Mouse (Mus musculus): Measurements from ENCODE around the gene Gli3.

The Gli3 gene

GRCm38 (mm10) chr13:15462830-15463491, at the start of gene Gli3:
Gene Gli3, plus strand, starts transcription at chr13:15463235.
- DNase-seq (ENCODE audit: low read depth, low spot score) = no peak

DNA sequence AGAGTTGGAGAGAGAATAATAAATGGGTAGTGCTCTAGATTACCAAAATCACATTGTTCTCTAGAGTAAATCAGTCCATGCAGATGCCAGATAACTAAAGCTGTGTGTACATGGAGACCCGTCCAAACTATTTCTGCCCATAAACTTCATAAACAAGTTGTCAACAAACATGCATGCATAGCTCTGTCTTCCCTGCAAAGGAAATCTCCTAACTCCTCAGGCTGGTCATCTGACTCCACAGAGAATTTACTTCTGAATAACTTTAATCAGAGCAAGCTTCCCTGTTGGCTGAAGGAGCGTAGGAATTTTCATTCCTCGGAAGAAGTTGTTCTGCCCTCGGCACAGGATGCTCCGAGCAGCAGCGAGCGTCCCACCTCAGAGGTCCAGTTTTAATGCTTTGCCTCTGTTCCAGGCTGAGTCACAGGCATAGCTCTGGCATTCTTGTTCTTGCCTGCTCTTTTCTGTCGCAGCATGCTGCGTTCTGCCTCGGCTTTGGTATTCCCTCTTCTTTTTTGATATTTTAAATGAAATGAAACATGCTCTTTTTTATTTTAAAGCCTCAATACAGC, 41.8 kb upstream of the Gli3 start:
- no peak for DNase-seq (ENCODE audit: low read depth, low spot score)

GRCm38 (mm10) chr13:15442002-15442401, 21.0 kb upstream of the Gli3 start:
- no peak for DNase-seq (ENCODE audit: low read depth, low spot score)

DNA sequence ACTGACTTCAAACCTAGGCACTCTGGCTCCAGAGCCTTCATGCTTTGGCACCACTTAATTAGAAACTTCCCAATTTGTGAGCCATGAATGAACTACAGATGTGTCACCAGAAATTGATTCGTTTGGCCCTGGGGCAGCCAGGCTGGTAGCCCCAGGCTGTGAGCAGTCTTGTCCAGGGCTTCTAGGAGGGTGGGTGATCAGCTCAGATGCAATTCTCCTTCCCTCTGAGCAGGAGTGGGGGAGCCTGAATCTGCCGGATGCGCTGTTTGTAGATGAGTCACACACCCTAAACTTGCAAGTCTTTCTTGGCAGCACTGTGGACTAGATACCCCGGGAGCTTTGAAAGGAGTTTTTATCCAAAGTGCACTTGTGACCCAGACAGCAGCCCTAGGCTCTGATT, 18.7 kb upstream of the Gli3 start:
- no peak for DNase-seq (ENCODE audit: low read depth, low spot score)

- DNase-seq (ENCODE audit: low read depth, low spot score) = no peak
Measured at GRCm38 (mm10) chr13:15445591-15445990, 17.4 kb upstream of the Gli3 start.

DNA sequence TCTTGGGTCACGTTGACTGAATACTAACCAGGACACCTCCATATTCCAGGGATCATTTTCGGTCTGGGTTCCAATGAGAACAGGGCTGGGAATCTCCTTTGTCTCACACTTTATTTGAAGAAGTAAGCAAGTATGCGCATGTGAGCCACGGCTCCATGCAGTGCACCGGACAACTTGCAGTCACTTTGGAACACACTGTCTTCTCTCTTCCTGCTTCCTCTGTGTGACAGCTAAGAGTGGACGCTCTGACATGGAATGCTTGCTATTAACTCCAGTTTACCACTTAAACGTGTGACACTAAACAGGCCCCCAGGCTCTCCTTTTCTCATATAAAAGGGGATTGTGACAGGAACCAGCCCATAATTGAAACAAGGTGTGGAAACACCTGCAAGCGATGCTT, 17.0 kb upstream of the Gli3 start:
- no peak for DNase-seq (ENCODE audit: low read depth, low spot score)

DNA sequence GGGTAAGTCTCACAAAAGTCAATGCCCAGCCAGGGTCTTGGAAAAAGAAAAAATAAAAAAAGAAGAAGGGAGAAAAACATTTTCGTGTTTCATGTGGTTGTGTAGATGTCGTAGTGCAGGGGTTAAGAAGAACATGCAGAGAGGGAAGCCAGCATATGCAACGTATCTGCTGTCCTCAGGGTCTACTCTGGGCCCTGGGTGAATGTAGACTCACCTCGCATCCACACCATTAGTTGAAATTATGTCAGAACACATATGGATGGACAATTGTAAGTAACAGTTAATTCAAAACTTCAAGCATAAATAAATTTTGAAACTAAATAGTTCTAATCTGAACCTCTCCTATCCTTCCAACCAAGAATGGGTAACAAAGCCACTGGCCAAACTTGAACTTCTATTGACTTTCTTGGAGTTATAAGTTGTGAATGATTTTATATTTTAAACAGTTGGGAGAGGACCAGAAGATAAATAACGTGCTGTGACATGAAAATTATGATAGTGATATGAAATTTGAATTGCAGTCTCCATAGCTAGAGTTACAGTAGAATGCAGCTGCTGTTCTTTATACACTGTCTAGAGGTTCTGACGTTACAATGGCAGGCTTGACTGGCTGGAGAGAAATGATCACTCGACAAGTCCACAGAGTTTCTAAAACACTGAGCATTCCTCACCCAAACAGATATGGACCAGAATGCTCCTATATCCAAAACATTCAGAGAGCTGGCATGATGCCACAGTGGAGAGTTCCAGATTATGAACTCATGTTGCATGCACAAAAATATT, 16.1 kb upstream of the Gli3 start:
- DNase-seq (ENCODE audit: low read depth, low spot score) = no peak

DNA sequence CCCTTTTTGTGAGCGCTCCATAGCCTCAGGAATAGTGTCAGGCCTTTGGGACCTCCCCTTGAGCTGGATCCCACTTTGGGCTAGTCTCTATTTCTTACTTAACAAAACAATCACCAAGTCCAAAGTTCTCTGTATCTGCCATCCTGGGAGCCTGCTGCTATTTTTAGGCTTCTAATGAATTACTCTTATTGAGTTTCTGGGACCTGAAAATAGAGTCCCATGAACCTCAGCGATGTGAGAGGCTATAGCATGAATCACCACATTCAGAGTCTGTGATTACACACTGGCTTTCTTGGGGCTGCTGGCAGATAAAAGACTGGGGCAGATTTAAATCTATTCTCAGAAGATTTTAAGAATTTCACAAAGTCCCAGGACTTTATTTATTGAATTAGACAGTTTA, 12.1 kb upstream of the Gli3 start:
- DNase-seq (ENCODE audit: low read depth, low spot score) = no peak

- DNase-seq (ENCODE audit: low read depth, low spot score) = no peak
Measured at GRCm38 (mm10) chr13:15457841-15458240, 5.2 kb upstream of the Gli3 start.

GRCm38 (mm10) chr13:15461926-15462325, 1.1 kb upstream of the Gli3 start:
- DNase-seq (ENCODE audit: low read depth, low spot score) = no peak

GRCm38 (mm10) chr13:15463492-15464080, 551 bp downstream of the Gli3 start:
- DNase-seq (ENCODE audit: low read depth, low spot score) = no peak

DNA sequence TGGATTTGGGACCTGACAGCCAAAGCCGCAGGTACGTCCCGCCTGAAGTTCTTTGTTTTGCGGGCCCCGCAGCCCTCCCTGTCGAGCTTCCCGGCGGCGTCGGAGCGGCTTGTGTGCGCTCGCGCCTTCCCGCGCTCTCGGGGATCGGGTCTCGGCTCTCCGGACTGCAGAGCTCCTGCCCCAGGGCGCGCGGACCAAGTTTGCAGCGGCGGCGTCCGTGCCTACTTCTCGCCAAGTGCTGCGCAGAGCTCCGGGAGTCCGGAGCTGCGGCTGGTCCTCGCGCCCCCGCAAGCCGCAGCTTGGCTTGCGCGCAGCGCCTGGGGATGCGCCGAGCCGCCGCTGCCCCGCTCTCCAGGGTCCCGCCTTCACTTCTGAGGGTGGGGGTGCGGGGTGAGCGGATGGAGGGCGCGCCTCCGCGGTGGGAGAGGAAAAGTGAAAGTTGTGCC, 1.1 kb downstream of the Gli3 start:
- no peak for DNase-seq (ENCODE audit: low read depth, low spot score)

- DNase-seq (ENCODE audit: low read depth, low spot score) = no peak
Measured at GRCm38 (mm10) chr13:15464741-15465250, 1.8 kb downstream of the Gli3 start.

DNA sequence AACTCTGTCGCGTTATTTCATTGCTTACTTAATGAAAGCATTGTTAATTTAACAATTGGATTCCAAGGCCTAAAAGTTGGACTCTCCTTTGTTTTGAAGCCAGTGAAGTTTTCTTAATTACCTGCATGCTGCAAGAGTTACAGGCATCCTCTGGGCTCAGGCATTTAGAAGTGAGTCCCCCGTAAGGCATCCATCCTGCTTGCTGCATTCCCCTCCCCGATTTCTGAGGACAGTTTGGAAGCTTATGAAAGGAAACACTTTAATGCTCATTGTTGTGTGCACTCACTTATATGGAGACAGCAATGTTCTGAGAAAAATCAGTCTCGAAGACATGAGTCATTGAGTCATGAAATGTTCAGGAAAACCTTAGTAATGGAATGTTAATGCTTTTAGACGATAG, 3.5 kb downstream of the Gli3 start:
- DNase-seq (ENCODE audit: low read depth, low spot score) = no peak

- DNase-seq (ENCODE audit: low read depth, low spot score) = no peak
Measured at GRCm38 (mm10) chr13:15467409-15467808, 4.4 kb downstream of the Gli3 start.

DNA sequence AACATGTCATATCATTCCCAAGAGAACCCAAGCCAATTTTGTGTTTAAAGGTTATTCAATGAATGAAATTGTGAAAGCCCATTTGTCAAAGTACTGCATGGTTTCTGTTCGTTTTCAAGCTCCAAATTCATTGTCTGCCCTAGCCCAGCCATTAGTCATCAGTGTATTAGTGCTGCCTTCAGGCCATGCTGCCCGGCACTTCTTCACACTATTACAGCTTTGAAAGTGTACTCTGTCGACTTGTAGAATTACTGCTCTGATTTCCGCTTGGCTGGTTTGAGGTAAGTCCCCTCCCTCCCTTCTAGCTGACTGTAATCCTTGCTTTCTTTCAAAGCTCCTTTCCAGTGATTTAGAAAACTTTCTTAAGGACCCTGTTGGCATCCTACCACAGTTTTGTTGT, 5.4 kb downstream of the Gli3 start:
- DNase-seq (ENCODE audit: low read depth, low spot score) = no peak

- no peak for DNase-seq (ENCODE audit: low read depth, low spot score)
Measured at GRCm38 (mm10) chr13:15470056-15470455, 7.0 kb downstream of the Gli3 start.

- no peak for DNase-seq (ENCODE audit: low read depth, low spot score)
Measured at GRCm38 (mm10) chr13:15472712-15473111, 9.7 kb downstream of the Gli3 start.

GRCm38 (mm10) chr13:15474393-15474792, 11.4 kb downstream of the Gli3 start:
- DNase-seq (ENCODE audit: low read depth, low spot score) = no peak

DNA sequence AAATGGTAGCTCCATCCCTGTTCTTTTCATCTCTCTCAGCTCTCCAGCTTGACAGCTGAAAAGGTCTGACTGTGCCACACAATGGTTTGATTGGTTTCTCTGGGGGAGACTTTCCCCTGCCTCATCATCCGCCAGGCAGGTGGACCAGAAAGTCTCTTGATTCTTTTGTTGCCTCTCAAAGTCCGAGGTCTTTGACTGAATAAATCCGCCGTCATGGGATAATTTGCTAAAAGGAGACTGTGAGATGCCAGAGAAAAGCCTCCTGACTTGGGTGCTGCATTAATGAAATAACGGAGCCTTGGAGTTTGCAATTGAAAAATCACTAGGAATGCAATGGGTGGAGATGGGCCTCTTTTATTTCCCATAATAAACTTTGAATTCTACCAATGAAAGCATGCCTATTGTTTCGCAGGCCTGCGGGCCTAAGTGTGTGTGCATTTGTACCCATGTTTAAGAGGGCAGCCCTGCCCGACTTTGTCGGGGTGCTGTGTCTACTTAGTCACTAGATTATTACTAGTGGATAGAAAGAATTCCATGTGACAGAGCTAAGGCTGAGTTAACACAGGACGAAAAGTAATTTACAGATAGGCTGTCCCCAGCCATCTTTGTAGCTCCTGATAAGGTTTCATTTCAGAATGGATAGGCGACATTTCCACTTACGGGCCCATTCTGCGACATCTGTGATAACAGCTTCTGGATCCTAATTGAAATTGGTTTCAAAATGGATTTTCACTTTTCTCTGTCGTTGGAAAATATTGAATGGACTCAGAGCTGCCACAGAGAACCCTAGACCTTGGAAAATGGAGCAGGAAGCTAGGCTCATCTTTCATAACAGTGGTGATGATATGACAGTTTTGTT, 23.2 kb downstream of the Gli3 start:
- DNase-seq (ENCODE audit: low read depth, low spot score) = no peak

- no peak for DNase-seq (ENCODE audit: low read depth, low spot score)
Measured at GRCm38 (mm10) chr13:15487334-15487733, 24.3 kb downstream of the Gli3 start.
